Mouse (Mus musculus) urinary bladder, adult 18-20 months (tissue): ENCODE data around the gene Cyth2.

Experiments used
- DNase-seq, 2 experiments: peaks; one replicate each; pipeline ENCODE4 v3.0.0; 2022; ENCODE audit warnings: low spot score in 2 of 2, mixed read lengths in 2 of 2

Cyth2 gene

DNA sequence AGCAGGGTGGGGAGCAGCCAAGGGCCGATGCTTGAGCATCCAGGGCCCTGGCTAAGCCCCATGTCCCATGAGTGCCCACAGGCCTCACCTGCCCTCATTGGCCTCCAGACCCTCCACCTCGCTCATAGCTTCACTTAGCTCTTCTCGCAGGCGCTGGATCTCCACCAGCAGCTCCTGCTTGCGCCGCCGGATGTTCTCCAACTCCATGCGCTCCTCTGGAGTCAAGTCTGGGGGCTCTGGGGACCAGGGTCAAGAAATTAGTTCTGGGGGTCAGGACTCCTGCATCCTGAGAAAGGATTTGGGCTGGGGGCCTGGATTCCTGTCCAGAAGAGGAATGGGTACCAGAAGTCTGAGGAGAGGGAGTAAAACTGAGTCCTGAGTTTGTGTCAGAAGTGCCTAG lies 1.5 kb downstream of the Cyth2 start:
- no peak for DNase-seq

DNA sequence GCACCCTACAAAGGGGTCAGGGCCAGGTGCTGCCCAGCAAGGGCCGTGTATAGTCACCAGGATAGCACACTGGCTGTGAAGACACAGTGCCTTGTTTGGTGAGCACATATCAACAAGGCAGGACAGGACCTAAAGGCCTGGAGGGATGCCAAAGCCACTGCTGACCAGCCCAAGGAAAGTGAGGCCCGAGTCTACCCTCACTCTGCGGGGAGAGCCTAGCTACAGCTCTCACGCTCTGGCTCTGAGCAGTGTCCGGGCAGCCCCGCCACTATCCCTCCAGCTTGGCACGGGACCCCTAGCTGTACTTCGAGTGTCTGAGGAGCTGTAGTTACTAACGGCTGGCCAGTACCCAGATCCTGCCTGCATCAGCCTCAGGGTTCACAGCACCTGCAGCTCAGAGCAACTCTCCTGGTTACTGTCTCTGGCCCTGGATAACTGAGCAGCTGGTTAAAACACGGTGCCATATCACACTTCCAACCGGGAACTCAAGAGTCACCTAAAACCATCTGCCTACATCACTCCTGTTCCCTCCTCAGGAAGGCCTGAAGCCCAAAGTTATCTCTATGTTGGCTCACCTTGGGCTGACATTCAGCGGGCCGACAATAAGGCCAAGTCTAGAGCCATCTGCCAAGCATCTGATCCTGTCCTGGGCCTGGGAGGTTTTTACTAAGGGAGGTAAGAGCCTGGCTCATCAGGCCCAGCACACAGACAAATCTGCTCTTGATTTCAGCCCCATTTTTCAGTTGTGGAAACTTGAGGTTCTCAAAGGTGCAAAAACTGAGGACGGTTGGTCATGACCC lies 4.9 kb downstream of the Cyth2 start:
- no peak for DNase-seq

DNA sequence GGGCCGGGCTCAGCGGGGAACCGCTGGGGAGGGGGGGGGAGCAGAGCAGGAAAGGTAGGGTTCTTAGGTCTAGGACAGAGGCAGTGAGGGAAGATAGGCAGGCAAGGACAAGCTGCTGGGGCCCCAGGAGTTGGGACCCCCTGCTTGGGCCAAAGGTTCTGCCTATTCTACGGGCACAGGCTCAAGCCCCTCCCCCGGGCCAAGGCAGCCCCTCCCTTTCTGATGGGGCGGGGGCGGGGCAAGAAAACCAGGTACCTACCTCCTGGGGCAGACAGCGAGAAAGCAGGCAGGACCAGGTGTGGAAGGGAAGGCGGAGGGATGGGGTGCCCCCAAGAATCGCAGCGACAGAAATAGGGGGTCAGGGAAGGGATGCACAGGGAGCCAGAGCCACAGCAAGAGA lies 5.9 kb downstream of the Cyth2 start:
- DNase-seq: no peak

DNA sequence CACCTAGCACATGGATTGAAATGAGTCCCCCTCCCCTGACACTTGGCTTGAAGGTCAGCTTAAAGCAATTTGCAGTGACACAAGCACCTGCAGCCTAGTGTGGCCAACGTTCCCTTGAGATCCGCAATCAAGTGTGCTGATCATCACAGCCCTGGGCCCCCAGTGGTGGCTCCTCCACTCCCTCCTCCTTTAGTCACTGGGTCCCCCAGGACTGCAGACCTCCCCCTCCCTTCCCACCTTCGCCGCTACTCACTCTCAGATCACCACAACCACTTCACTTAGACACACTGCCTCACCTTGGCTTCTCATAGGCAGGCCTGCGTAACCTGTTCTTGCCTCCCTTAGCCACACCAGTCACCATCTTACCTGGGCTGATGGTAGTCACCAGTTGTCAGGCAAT lies 8.4 kb downstream of the Cyth2 start:
- DNase-seq: no peak

DNA sequence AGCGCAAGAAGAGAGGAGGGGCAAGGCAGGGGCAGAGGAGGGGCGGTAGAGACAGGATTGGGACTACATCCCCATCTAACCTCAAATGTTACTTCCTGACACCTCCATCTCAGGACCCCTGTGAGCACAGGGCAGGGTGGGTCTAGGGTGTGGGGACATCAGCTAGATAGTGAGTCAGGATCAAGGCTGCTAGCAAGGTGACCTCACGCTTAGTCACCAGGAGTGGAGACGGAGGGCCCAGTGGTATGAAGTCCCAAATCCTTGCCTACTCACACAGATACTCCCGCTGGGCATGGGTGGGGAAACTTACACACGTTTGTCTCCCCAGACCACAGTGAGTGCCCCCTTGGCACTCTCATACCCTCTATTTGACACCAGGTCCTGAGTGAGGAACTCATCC lies 11.8 kb downstream of the Cyth2 start:
- no peak for DNase-seq

DNA sequence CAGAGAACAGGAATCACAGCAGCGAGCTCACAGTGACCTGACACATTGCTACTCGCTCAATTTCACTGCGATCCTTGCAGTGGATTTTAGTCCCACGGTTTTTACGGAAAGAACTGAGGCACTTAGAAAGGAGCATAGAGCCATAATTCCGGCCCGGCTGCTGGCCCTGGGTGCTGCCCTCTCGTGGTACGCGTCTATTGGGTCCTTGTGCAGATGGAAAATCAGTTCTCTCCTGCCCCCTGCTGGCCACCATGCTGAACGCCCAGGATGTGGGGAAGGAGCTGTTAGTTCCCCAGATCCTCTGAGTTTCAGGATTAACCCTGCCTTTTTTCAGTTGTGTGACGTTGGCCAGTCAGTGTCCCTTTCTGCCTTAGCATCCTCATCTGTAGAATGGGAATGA lies 13.0 kb downstream of the Cyth2 start:
- peak; percentile 83 to 87 for DNase-seq

DNA sequence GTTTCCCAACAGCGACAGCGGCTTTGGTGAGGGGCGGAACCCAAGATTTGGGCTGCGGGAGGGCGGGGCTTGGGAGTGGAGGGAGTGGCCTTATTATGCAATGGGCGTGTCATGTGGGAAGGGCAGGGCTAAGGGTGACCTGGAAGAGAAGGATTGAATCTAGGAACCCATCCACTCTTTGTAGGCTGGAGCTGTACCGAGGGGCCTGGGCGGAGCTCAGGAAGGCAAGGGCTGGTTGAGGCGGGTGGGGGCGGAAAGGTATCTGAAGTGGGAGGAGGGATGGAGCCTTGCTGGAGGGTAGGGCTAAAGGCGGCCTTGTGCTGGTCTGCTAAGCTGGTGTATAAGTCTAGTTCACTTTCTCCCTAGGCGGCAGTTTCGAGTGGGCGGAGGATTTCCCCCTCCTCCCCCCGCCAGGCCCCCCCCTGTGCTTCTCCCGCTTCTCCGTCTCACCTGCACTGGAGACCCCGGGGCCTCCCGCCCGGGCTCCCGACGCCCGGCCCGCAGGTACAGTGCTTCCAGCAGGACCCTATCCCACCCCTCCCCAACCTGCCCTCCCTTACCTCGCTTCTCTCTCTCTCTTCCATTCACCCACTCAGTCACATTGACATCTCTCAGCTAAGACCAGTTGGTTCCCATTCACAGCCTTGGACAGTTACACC lies 13.7 kb downstream of the Cyth2 start:
- DNase-seq: peak in 1 of 2 experiments; percentile 42

DNA sequence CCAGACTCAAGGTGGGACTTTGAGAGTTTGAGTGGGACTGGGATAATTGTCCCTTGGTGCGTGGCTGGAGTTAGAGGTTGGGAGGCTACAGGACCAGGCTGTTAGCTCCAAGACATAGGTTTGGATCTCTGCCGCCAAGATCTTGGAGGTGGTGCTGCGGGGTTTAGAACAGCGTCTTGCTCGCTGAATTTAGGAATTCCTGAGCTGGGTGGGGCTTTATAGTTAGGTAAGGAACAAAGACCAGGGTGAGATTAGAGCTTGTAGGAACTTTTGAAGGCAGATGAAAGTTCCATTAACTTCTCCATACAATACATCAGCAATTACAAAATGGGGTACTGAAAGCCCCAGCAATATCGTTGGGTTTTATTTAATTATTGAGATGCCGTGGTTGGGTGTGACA lies 14.4 kb downstream of the Cyth2 start:
- no peak for DNase-seq

DNA sequence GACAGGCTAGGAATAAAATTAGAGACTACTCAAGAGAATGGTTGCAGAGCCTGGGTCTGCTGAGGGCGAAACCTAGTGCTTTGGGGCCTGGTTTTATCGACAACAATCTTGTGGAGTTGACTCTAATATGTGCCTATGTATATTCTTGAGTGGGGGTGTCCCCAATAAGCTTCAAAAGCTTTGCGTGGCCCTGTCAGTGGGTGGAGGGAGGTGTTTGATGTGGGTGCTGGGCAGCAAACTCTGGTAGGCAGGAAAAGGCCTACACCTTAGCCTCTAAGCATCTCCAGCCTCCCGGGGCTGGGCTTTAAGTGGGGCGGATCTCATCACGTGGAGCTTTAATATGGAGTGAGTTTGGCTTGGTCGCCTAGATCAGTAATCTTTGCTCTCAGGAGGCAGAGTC lies 15.4 kb downstream of the Cyth2 start:
- no peak for DNase-seq

DNA sequence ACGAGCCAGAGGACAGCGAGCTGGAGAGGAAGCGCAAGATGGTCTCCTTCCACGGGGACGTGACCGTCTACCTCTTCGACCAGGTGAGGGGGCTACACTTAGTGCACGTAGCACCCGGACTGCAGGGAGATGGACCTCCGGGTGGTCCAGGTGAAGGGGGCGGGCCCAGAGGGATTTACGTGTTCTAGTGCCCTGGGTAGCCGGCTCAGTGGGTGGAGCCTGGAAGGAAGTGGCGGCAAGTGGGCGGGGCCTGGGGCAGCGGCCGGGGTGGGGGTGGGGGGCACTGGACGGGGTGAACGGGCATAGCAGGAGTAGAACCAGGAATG lies 15.9 kb downstream of the Cyth2 start:
- no peak for DNase-seq

DNA sequence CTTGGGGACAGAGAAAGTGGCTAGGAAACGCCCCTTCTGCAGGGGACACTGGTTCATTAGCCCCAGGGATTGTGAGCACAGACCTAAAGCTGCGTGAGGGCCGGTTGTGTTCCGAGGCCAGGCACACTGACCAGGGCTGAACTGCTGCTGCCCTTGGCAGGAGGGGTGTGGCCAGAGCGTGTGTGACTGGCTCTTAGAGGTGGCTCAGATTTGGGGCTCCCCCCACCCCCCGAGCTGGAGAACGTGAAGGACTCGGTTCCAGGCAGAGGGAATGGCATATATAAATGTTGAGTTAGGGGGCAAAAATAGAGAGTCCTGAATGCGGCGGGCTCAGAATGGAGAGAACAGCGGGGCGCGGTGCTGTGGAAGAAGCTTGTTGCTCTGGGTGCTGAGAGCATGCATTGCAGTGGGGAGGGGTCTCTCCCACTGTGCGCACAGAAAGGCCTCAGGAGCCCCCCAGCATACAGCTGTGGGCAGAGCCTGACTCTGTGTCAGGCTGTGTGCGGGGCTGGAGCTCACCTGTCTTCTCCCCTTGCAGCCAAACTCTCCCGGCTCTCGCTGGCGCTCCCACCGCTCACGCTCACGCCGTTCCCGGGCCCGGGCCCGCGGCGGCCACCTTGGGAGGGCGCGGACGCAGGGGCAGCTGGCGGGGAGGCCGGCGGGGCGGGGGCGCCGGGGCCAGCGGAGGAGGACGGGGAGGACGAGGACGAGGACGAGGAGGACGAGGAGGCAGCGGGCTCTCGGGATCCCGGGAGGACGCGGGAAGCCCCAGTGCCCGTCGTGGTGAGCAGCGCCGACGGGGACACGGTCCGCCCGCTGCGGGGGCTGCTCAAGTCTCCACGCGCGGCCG lies 16.5 kb downstream of the Cyth2 start:
- peak in 1 of 2 experiments; percentile 31 for DNase-seq

DNA sequence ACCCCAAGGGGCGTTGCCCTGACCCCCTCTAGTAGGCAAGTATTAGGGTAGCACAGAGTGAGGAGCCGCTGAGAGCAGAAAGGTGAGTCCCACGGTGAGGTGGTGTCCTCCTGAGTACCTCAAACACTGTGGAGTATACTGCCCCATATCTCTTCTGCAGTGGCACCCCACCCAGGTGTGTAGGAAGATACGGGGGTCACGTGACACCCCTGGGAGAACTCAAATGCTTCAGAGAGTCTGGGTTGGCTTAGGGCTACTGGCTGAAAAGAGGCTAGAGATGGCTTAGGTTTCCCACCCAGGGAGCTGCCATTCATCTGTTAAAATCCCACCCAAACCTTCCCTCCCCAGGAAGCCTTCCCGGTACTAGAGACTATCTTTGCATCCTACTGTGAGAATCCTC lies 17.4 kb downstream of the Cyth2 start:
- DNase-seq: no peak

DNA sequence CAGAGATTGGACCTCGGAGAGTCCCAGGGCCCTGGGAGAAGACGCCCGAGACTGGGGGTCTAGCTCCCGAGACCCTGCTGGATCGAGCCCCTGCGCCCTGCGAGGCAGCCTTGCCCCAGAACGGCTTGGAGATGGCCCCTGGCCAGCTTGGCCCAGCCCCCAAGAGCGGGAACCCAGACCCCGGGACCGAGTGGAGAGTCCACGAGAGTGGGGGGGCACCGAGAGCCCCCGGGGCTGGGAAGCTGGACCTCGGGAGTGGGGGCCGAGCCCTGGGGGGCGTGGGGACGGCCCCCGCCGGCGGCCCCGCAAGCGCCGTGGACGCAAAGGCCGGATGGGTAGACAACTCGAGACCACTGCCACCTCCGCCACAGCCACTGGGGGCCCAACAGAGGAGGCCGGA lies 19.4 kb downstream of the Cyth2 start:
- no peak for DNase-seq

DNA sequence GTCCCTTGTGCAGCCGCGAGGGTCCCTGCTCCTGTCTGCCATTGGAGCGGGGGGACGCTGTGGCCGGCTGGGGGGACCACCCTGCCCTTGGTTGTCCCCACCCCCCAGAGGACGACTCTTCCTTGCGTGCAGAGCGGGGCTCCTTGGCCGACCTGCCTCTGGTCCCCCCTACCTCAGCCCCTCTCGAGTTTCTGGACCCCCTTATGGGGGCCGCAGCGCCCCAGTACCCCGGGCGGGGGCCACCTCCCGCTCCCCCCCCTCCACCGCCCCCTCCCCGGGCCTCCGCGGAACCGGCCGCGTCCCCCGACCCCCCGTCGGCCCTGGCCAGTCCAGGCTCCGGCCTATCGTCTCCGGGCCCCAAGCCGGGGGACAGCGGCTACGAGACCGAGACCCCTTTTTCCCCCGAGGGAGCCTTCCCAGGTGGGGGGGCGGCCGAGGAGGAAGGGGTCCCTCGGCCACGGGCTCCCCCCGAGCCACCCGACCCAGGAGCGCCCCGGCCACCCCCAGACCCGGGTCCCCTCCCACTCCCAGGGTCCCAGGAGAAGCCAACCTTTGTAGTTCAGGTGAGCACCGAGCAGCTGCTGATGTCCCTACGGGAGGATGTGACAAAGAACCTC lies 20.3 kb downstream of the Cyth2 start:
- DNase-seq: no peak

DNA sequence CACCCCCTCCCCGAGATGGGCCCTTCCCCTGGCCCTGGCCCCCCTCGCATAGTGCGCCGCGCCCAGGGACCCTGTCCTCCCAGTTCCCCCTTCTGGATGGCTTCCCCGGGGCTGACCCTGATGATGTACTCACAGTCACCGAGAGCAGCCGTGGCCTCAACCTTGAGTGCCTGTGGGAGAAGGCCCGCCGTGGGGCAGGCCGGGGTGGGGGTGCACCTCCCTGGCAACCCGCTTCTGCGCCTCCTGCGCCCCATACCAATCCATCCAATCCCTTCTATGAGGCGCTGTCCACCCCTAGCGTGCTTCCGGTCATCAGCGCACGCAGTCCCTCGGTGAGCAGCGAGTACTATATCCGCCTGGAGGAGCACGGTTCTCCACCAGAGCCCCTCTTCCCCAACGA lies 21.1 kb downstream of the Cyth2 start:
- no peak for DNase-seq

DNA sequence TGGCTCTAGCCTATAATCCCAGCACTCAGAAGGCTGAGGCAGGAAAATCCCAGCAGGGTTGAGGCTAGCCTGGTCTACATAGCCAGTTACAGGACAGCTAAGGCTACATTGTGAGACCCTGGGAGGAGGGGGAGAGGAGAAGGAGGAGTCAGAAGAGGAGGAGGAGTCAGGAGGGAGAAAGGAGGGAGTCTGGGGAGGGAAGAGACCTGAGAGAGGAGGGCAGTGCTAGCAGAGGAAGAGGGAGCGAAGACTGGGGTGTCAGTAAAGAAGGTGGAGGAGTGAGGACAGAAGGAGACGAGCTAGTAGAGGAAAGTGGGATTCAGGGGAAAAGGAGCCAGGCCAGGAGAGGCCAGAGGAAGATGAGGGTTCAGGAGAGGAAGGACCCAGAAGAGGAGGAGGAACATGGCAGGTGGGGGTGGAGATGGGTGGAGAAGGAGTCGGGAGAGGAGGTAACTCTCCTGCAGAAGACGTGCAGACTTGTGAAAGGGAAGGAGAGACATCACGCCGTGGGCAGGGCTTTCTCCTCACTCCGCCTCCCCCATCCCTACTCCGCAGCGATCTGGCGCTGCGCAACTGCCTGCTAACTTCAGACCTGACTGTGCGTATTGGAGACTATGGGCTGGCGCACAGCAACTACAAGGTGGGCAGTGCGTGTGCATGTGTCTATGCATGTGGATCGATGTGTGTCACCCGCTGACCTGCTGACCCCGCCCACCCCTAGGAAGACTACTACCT lies 22.5 kb downstream of the Cyth2 start:
- no peak for DNase-seq

DNA sequence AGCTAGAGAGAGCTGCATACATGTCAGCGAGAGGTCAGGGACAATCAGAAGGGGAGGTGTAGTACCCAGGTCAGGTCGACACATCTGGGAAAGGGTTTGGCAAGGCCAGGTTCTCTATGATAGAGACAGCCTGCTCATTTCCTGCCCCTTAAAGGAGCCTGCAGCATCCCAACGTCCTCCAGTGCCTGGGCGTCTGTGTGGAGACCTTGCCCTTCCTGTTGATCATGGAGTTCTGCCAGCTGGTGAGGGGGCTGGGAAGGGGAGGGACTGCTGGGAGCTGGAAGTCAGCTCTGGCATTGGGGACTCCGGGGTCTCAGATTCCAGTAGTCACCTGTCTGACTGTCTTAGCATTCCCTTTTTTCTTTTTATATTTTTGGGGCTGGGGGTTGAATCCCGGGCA lies 23.7 kb downstream of the Cyth2 start:
- no peak for DNase-seq

DNA sequence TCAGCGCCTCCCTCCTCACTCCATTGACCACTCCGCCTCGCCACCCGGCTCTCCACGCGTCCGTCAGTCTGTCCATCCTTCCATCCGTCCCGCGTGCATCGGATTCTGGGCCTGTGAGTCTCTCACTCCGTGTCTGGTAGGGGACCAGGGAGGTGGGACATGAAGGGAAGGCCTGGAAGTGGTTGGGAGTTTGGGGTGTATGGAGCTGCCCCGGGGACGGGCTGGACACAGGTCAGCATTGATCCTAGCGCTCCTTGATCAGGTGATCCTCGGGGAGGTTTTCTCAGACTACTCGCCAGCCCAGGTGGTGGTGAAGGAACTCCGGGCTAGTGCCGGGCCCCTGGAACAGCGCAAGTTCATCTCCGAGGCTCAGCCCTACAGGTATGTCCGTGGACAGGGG lies 26.7 kb downstream of the Cyth2 start:
- DNase-seq: no peak

DNA sequence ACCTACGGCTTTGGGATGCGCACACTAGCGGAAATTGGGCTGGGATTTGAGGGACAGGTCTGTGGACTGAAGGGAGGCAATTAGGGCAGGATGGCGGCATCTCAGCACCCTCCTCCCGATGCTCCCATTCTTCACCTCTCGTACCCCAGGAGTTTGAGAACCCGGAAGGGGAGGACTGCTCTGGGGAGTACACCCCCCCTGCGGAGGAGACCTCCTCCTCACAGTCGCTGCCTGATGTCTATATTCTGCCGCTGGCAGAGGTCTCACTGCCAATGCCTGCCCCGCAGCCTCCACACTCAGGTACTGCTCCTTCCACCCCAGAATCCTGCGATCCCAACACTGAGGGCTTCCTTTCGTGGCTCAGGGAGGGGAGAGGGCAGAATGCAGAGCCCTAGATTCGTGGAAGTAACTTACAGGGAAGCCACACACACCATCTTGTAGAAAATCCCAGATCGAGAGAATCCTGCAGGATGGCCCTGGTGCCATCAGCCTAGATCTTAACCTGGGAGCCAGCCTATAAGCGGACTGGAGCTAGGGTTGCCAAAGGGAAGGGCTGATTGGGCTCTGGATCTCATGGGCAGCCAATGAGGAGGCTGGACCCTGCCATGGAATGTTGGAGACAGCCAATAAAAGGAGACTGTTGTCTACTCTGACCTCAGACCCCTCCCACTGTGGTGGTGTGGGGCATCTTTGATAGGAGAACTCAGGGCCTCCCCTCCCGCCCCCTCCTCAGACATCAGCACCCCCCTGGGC lies 27.5 kb downstream of the Cyth2 start:
- no peak for DNase-seq

DNA sequence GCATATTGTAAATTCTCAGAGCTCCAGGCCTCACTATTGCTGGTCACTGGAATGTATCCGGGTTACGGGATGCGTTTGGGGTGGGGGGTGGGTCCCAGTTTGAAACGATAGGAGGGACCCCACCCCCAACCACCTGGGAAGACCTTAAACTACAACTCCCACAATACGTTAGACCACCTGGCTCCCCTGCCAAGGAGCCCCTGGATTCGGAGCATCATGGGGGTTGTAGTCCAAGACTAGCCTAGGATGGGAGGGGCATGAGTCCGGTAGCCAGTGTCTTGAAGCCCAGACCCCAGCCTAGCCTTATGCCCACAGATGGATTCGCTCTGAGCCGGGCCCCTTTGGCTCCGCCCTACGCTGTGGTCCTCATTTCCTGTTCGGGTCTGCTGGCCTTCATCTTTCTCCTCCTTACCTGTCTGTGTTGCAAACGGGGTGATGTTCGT lies 28.2 kb downstream of the Cyth2 start:
- DNase-seq: no peak
